Mouse (Mus musculus): Measurements from ENCODE around the gene Frmd4a. TPM values are rescaled to one million over a fixed set of nuclear protein-coding genes. Genes with fewer than 3 reads are reported as not detected.
"Not testable (repeated sequence)": the region's sequence is repeated elsewhere in the genome, so short reads cannot be mapped to it uniquely, and the experiment has no call there.

The Frmd4a gene
- total RNA-seq, 4 experiments from 2014 or later, result 2.1 to 3.0 (median 2.6) TPM

DNA sequence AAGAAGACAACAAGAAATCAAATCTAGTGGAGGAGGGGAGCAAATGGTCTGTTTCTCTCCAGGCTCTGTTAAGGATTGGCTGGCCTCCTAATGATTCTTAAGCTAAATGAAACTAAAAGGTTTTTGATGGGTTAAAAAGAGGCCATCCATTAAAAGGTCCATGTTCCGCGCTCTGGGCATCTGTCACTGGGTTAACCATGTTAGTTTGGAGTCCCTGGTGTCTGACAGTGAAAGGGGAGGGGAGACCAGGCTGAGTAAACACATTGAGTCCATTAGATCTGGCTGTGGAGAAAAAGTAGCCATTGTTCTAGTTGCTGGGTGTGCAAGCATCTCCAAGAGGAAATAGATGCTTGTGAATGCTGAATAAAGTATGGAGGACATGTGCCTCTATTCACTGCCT lies 534.3 kb downstream of the Frmd4a start:
- DNase-seq (ENCODE audit: low spot score in 2 of 2), result no peak

- no peak for DNase-seq (ENCODE audit: low spot score in 2 of 2)
Observed at GRCm38 (mm10) chr2:4552486-4552885, 535.0 kb downstream of the Frmd4a start.

DNA sequence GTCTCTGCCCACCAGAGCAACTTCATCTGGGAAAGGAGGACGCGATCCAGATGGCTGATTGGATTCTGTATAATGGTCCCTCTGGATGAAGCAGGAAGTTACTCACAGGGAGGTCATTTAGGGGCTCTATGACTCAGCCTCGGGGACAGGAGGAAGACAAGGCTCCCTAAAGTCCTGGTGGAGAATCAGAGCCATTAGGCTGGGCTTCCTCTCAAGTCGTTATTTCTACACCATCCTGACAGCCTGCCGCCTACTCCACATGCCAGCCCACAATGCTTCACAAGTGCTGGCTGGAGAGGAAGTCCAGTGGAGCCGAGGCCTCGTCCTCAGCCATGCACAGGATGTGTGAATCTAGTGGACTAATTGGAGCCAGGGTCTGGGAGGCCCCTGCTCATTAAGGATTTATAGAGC lies 537.7 kb downstream of the Frmd4a start:
- no peak for DNase-seq (ENCODE audit: low spot score in 2 of 2)

DNA sequence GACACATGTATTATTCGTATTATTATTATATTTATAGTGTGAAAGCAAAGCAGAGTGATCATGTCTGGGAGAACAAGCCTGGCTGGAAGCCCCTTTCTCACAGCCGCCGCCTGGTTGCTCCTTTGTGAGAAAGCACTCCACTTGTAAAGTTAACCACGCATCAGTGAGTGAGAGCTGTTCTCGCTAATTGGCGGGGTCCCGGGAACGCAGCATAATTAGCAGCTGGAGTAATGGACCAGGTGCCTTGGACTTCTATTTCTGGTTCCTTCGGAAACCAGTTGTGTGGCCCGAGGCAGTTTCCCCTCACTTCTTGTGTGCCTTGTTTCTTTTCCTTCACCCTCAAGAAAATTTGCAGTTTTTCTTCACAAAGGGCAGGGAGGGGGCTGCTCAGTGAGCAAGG lies 538.7 kb downstream of the Frmd4a start:
- no peak for DNase-seq (ENCODE audit: low spot score in 2 of 2)

GRCm38 (mm10) chr2:4557028-4557427 lies 539.5 kb downstream of the Frmd4a start:
- no peak for DNase-seq (ENCODE audit: low spot score in 2 of 2)

DNA sequence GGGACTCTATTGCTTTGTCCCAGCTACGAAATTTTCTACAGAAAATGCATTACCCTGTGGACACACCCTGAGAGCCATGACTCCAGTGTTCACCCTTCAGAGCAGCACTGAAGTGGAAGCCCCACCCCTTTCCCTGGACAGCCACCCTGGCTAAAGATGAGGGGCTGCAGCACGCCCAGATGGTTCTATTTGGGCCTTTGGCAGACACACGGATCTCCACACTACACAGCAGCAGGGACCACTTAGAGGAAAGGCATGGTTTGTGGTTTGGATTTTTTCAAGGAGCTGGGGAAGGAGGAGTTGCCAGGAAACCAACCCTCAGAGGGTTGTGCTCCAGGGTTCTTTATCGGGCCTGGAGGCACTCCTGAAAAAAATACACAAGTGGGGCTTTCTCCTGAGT lies 539.9 kb downstream of the Frmd4a start:
- DNase-seq (ENCODE audit: low spot score in 2 of 2), result peak in 1 of 2 experiments; percentile 21

GRCm38 (mm10) chr2:4558651-4559203 lies 541.2 kb downstream of the Frmd4a start:
- DNase-seq (ENCODE audit: low spot score in 2 of 2), result no peak

- DNase-seq (ENCODE audit: low spot score in 2 of 2), result peak; percentile 57 to 79
Observed at GRCm38 (mm10) chr2:4559211-4559882, 541.8 kb downstream of the Frmd4a start.

- no peak for DNase-seq (ENCODE audit: low spot score in 2 of 2)
Observed at GRCm38 (mm10) chr2:4559883-4560247, 542.3 kb downstream of the Frmd4a start.

- not testable (repeated sequence) for DNase-seq (ENCODE audit: low spot score in 2 of 2)
Observed at GRCm38 (mm10) chr2:4560516-4560915, 543.0 kb downstream of the Frmd4a start.

DNA sequence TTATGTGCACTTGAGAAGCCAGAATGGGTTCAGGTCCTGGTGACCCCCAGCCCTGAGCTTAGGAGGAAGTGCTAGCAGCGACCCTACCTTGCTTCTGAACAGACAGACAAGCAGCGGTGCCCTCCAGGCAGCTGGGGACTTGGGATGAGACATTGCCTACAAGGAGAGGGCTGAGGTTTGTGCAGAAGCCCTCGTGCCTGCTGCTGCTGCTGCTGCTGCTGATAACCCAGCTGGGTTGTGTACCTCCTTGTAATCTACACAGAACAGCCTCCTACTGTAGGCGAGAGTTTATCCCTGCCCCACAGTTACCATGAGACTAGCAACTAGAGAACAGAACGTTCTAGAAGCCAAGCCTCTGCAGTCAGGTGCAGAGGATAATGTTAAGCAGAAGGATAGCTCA lies 543.7 kb downstream of the Frmd4a start:
- no peak for DNase-seq (ENCODE audit: low spot score in 2 of 2)

DNA sequence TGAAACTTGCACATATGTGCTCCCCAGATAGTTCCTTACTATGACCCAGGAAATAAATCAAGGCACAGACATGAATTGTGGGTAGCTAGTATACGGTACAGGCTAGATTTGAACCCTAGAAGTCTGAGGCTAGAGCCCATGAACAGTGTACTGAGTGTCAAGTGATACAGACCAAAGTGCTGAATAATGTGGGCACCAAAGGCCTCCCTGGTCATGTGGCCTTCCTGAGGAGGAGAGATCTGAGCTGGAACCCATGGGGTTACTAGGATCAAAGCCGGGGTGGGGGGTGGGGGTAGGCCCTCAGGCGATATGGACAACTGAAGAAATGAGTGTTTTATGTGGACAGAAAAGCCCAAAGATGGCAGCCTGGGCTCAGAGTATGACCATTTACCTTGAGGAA lies 544.9 kb downstream of the Frmd4a start:
- DNase-seq (ENCODE audit: low spot score in 2 of 2), result no peak

DNA sequence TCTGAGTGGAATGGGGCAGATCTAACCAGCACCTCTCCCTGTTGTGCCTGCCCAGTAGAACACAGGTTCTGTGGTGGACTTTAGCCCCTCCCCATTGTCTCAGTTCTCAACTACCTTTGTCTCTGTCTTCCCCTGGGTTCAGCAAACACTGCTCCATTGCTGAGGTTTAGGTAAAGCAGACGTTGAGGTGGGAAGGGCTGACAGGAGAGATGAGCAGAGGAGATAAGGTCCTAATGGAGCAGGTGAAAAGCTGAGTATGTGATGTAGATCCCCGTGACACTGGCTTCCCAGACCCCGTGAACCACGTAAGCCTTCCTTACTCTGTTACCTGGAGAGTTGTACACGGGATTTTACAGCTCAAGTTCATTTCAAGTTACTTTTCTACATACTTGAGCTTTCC lies 545.3 kb downstream of the Frmd4a start:
- DNase-seq (ENCODE audit: low spot score in 2 of 2), result no peak

DNA sequence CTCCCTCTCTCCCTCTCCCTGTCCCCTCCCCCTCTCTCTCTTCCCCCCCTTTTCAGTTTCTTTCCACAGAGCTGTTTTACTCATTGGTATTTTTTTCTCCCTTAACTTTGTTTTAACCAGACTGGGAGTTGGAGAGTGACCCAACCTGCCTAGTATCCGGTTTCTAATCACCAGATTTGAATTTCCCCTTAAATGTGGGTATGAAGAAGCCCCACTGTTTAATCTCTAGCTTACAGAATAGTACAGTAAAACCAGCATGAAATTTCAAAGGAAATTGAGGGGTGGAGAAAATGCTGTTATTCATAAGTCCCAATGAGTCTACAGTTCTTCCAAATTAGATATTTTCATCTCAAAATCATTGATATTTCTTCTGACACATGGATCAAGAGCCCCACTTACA lies 545.8 kb downstream of the Frmd4a start:
- DNase-seq (ENCODE audit: low spot score in 2 of 2), result no peak

DNA sequence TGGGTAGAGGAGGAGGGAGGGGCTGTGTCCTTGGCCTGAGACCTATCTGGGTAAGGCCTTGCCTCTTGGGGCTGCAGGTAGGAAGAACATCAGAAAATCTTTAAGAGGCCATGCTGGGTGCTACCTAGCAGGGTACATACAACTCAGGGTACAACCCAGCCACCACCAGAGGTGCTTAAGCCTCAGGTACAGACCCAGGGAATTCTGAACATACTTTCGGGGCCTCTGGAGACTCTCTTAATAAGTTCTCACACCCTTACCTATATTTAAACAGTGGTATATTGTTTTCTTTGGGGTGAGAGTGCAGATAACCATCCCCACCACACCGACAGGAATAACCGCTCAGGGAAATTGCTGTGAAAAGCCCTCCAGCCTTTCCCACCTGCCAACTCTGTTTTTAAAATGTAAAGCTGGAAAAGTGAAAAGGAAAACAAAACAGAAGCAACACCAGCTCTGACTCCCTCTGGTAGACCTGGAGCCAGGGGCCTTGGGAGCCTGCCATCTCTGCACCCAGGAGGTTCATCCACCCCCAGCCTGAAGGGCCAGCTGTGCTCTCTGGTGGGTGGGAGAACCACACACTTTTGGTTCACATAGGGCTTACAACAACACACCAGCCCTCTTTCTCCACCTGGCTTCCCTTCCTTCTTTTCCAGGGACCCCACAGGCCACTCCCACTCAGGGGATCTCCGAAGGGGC lies 548.9 kb downstream of the Frmd4a start:
- no peak for DNase-seq (ENCODE audit: low spot score in 2 of 2)

DNA sequence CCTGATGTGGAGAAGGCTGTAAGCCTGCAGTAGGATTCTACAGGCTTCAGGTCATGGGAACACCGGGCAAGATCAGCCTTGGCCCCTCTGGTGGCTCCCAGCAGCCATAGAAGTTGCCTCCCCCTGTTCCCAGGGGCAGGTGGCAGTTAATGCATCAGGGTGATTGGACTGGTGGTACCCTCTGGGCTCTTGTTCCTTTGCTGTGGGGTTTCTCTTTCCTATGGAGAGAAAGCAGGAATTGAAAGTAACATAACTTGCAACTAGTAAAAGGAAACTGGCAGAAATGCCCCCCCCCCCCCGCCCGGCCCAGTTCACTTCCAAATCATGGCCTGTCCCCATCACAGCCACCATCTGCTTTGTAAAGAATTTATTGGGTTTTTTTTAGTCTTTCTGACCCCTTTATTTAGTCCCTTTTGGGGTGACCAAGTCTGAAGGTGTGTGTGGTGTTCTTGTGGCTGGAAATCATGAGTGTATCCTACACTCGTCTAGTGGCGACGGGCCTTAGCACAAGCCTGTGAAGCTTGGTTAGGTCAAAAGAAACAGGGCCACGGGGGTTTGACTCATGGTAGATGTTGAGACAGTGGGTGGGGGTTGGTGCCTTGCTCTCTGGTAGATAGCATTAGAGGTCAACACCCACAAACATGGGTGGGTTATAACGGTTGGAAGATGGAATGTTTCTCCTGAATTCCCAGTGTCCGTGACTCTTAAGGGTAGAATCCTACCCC lies 549.6 kb downstream of the Frmd4a start:
- no peak for DNase-seq (ENCODE audit: low spot score in 2 of 2)

- no peak for DNase-seq (ENCODE audit: low spot score in 2 of 2)
Observed at GRCm38 (mm10) chr2:4568967-4569366, 551.5 kb downstream of the Frmd4a start.

- DNase-seq (ENCODE audit: low spot score in 2 of 2), result no peak
Observed at GRCm38 (mm10) chr2:4570186-4570861, 552.8 kb downstream of the Frmd4a start.

DNA sequence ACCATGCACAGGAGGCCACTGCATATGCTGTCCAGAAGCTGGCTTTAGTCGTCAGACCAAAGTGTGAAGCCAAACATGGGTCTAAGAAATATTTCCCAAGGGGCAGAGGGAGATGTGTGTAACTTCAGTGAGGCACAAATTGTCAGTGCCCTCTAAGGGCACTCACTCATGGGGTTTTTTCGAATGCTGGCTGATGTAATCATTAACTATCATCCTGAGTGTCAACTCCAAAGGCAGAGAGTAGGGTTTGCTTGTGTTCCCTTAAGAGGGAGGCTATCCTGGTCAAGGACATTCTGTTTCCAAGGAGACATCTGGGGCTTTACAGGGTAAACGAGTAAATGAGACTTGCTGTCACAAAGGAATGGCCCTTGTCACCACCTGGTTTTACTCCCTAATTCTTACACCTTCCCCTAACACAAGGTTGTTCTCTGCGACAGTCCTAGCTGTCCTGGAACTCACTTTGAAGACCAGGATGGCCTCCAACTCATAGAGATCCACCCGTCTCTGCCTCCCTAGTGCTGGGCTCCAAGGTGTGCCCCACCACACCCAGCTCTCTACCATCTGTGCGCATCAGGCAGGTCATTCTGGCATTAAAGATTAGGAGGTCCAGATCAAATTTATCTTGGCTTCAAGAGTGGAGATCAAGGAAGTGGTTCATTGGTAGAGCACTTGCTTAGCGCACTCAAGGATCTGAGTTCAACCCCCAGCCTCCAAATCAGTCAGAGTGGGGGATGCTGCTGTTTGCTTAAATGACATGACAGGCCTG lies 555.2 kb downstream of the Frmd4a start:
- no peak for DNase-seq (ENCODE audit: low spot score in 2 of 2)

GRCm38 (mm10) chr2:4573386-4573785 lies 555.9 kb downstream of the Frmd4a start:
- no peak for DNase-seq (ENCODE audit: low spot score in 2 of 2)

DNA sequence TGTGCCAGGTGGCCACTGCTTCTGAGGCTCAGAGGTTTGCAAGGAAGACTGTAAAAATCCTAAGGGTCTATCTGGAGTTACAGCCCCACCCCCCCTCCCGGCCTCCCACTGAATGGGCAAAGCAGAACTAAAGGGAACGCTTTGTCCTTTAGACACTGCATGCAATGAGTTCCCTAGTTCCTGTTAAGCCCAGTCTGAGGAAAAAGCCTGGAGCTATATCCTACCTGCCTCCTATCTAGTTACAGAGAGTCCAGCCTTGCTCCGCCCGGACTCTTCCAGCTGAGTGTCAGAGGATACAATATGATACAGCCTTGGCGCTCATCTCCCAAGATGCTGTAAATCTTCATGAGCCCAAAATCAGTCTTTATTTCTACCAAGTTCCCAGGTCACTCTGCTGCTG lies 556.7 kb downstream of the Frmd4a start:
- DNase-seq (ENCODE audit: low spot score in 2 of 2), result no peak

Data from gastrocnemius, adult 8-10 months (tissue).